In the genomic region with DNA sequence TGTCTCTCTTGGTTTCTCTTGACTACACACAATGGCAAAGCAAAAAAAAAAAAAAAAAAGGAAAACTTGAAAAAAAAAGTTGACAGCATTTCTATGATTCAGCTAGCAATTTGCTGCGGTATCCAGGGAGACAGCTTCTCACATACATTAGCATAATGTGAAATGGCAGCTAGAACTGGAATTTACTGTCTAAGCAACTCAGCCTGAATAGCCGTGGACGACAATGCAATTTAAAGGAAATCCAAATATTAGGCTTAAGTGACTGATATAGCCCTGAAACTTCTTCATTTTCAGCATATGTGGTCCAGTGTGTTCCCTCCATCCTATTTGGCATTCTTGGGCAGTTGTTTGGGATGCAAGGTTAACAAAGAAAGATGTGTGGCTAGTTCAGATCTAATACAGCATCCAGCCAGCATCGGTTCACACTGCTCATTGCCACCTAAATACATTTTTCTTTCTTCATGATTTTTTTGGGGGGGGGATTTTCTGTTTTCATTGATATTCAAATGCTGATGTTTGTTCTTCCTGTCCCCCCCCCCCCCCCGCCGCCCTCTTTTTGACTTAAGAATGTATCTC, we compare ENCODE assay signal across 12 mouse cellular contexts.
DNase-seq lines count a peak whose midpoint lies in the region; ATAC-seq and TF ChIP-seq lines count a peak whose summit lies in the region.
"Had no signal": no experiment of that assay in that cellular context is flagged by ENCODE, and none has a peak within 500 bp of the region (broad histone marks: within the 10 kb centered on the region; RNA-seq: fewer than 3 reads in every experiment).

No protein-coding gene starts in this region.

- TF ChIP-seq POLR2A in brain, embryonic 14.5 days (IDR thresholded peaks at IDR 0.05; ENCODE audit: borderline replicate concordance, extremely low read depth, insufficient read depth, insufficient read length, poor library complexity, severe bottlenecking) = no peak

- 36% methylated on average over 6 of the region's 6 CpGs for WGBS in forebrain, postnatal 0 days
- 74% methylated on average over 5 of the region's 6 CpGs for WGBS in midbrain, embryonic 10.5 days
- 52% methylated on average over 6 of the region's 6 CpGs for WGBS in neural tube, embryonic 14.5 days

- intact Hi-C loops in heart, postnatal 36 days (cut with DNase I) = no loop called here

- no peaks in the 10 kb centered on the region for H3K9me3 ChIP-seq in forebrain, postnatal 0 days (ENCODE audit: low read length)
- no peaks in the 10 kb centered on the region for H3K9me3 ChIP-seq in midbrain, embryonic 10.5 days (replicated peaks)
- H3K9me3 ChIP-seq in neural tube, embryonic 14.5 days (ENCODE audit: control insufficient read depth, low read length) = no peaks in the 10 kb centered on the region
- H3K9me3 ChIP-seq: limb, embryonic 15.5 days had no signal

- H3K9ac ChIP-seq in forebrain, postnatal 0 days = peak overlapping the region; percentile 42; the same call in 1 of the 2 replicates
- no peak overlapping the region for H3K9ac ChIP-seq in neural tube, embryonic 14.5 days (replicated peaks; ENCODE audit: low read depth, low read length)
- H3K9ac ChIP-seq: limb, embryonic 15.5 days had no signal

- H3K27ac ChIP-seq in forebrain, postnatal 0 days (ENCODE audit: low read depth, low read length) = peak overlapping the region; percentile 86
- H3K27ac ChIP-seq in midbrain, embryonic 10.5 days (replicated peaks) = peak overlapping the region; percentile 55; the same call in 1 of the 2 replicates
- 0 out of 2 replicates have a peak overlapping the region, but pooled peaks have one; percentile 4 for H3K27ac ChIP-seq in neural tube, embryonic 14.5 days (ENCODE audit: low read depth, low read length)
- H3K27ac ChIP-seq: kidney, postnatal 0 days; limb, embryonic 15.5 days; macrophage had no signal

- ATAC-seq in forebrain, postnatal 0 days = peak; percentile 84
- ATAC-seq in neural tube, embryonic 14.5 days (ENCODE audit: low read depth) = peak; percentile 52

- no peaks in the 10 kb centered on the region for H3K27me3 ChIP-seq in forebrain, postnatal 0 days (ENCODE audit: insufficient read depth, low read length)
- H3K27me3 ChIP-seq in midbrain, embryonic 10.5 days (ENCODE audit: low read depth, poor library complexity, severe bottlenecking) = no peaks in the 10 kb centered on the region
- no peaks in the 10 kb centered on the region for H3K27me3 ChIP-seq in neural tube, embryonic 14.5 days (ENCODE audit: control insufficient read depth, insufficient read depth, low read length)
- H3K27me3 ChIP-seq: limb, embryonic 15.5 days had no signal

- H3K4me1 ChIP-seq in forebrain, postnatal 0 days (ENCODE audit: insufficient read depth) = peaks cover 15% of the 10 kb centered on the region
- peaks cover 23% of the 10 kb centered on the region for H3K4me1 ChIP-seq in midbrain, embryonic 10.5 days
- peaks cover 3% of the 10 kb centered on the region; the same call in 1 of the 2 replicates for H3K4me1 ChIP-seq in neural tube, embryonic 14.5 days (ENCODE audit: control insufficient read depth, insufficient read depth, low read length)
- H3K4me1 ChIP-seq: limb, embryonic 15.5 days had no signal

- TF ChIP-seq CTCF in brain, embryonic 14.5 days (IDR thresholded peaks at IDR 0.05; ENCODE audit: borderline replicate concordance, extremely low read depth, insufficient read depth, insufficient read length) = no peak
- no peak for TF ChIP-seq CTCF in forebrain, postnatal 0 days (IDR thresholded peaks at IDR 0.05; ENCODE audit: low read depth)

- H3K4me3 ChIP-seq in forebrain, postnatal 0 days (ENCODE audit: low read depth, low read length) = no peak overlapping the region
- no peak overlapping the region for H3K4me3 ChIP-seq in midbrain, embryonic 10.5 days
- no peak overlapping the region for H3K4me3 ChIP-seq in neural tube, embryonic 14.5 days (ENCODE audit: low read depth, low read length)
- H3K4me3 ChIP-seq: erythroblast, embryonic 14.5 days; limb, embryonic 15.5 days had no signal

- H3K4me2 ChIP-seq in forebrain, postnatal 0 days (ENCODE audit: low read depth) = peak overlapping the region; percentile 30; the same call in 1 of the 2 replicates
- no peak overlapping the region for H3K4me2 ChIP-seq in neural tube, embryonic 14.5 days (ENCODE audit: low read depth, low read length)
- H3K4me2 ChIP-seq: limb, embryonic 15.5 days had no signal

- no peaks in the 10 kb centered on the region for H3K36me3 ChIP-seq in forebrain, postnatal 0 days (ENCODE audit: insufficient read depth)
- no peaks in the 10 kb centered on the region for H3K36me3 ChIP-seq in midbrain, embryonic 10.5 days
- no peaks in the 10 kb centered on the region for H3K36me3 ChIP-seq in neural tube, embryonic 14.5 days (ENCODE audit: control insufficient read depth, insufficient read depth, low read length)
- H3K36me3 ChIP-seq: limb, embryonic 15.5 days had no signal

- peak; percentile 89 for DNase-seq in brain, embryonic 14.5 days (ENCODE audit: low read depth)
- peak; percentile 77 for DNase-seq in forebrain, postnatal 0 days
- no peak for DNase-seq in midbrain, embryonic 10.5 days (ENCODE audit: low spot score)
- DNase-seq in heart, postnatal 36 days = no peak
- DNase-seq in B cell, adult 2 months = no peak
- DNase-seq in kidney, postnatal 4 days = no peak
- DNase-seq: lung, adult 2 months had no signal

Comparison
In these comparisons a context has a peak if more than half of its experiments do, and no peak if none do; other contexts are left out.
1. DNase-seq: peak in brain, embryonic 14.5 days (single experiment) and forebrain, postnatal 0 days (single experiment); none in midbrain, embryonic 10.5 days (single experiment), heart, postnatal 36 days (0 of 2), B cell, adult 2 months (0 of 2) and kidney, postnatal 4 days (0 of 2).
2. H3K27ac ChIP-seq: peak in every context shown above with its lines; median percentile 86 in forebrain, postnatal 0 days; 55 in midbrain, embryonic 10.5 days; 4 in neural tube, embryonic 14.5 days.